8 mouse cellular contexts compared by ENCODE assay signal in the genomic region with DNA sequence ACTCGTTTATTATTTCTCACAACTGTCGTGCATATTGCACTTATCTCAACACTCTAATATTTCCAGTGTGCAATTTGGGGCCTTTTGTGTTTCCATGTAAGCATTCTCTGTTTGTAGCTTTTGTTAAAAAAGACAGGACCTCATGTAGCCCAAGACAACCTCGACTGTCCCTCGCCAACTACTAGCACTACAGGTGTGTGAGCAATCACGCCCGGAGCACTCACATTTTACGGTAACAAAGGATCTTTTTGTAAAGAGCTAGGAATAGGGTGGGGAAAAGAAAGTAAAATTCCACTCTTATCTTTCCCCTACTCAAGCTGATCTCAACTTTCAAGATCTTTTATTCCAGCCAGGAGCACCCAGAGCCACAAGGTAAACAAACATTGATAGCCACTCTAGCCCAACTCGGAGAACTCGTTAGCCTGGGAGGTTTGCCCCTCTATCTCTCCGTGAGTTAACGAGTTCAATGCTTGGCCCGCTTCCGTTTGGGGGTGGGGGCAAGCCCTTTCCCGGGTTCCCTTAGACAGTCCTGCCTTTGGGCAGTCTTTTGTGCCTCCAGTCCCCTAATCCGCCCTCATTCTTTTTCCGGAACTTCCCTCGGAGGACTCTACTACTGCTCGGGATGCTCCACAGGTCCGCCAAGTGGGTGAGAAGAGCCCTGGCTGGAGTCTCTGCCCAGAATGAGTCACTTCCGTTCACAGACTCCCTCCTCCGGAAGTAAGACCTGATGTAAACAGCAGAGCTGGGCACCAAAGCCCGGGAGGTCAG. TPM values are rescaled to one million over a fixed set of nuclear protein-coding genes. Genes with fewer than 3 reads are reported as not detected.
DNase-seq lines count a peak whose midpoint lies in the region; ATAC-seq and TF ChIP-seq lines count a peak whose summit lies in the region.

A gene (plus strand): TSS at position 732 of the 768 bp plus-strand sequence.

- peaks cover 17% of the 10 kb centered on the region for H3K36me3 ChIP-seq in heart, embryonic 12.5 days
- H3K36me3 ChIP-seq in kidney, postnatal 0 days (ENCODE audit: insufficient read depth, low read length): no peaks in the 10 kb centered on the region
- H3K36me3 ChIP-seq in liver, embryonic 12.5 days: peaks cover 26% of the 10 kb centered on the region
- no peaks in the 10 kb centered on the region for H3K36me3 ChIP-seq in splenic B cell, adult 2 months (ENCODE audit: control insufficient read depth, insufficient read depth, low read length, poor library complexity, severe bottlenecking)

- peak; percentile 96 for ATAC-seq in erythroblast, adult 5-6 weeks (replicated peaks; ENCODE audit: low FRiP score, poor library complexity, severe bottlenecking)
- ATAC-seq in heart, embryonic 12.5 days (ENCODE audit: insufficient number of reproducible peaks, low FRiP score): peak; percentile 89
- ATAC-seq in kidney, postnatal 0 days (replicated peaks; ENCODE audit: low FRiP score, low read depth): peak; percentile 84
- ATAC-seq in liver, embryonic 12.5 days: peak; percentile 92

- peak within 1 kb of the TSS; percentile 76 for H3K4me2 ChIP-seq in heart, embryonic 12.5 days
- peak within 1 kb of the TSS; percentile 62 for H3K4me2 ChIP-seq in kidney, postnatal 0 days (ENCODE audit: low read length)
- H3K4me2 ChIP-seq in liver, embryonic 12.5 days: peak within 1 kb of the TSS; percentile 74

- peaks cover 6% of the 10 kb centered on the region for H3K4me1 ChIP-seq in heart, embryonic 12.5 days (replicated peaks)
- H3K4me1 ChIP-seq in kidney, postnatal 0 days (replicated peaks; ENCODE audit: insufficient read depth, low read length): no peaks in the 10 kb centered on the region
- peaks cover 5% of the 10 kb centered on the region for H3K4me1 ChIP-seq in liver, embryonic 12.5 days

- WGBS in heart, embryonic 12.5 days: 22% methylated on average over 22 of the region's 22 CpGs
- WGBS in kidney, postnatal 0 days: 28% methylated on average over 22 of the region's 22 CpGs
- 10% methylated on average over 22 of the region's 22 CpGs for WGBS in liver, embryonic 12.5 days (ENCODE audit: insufficient replicate concordance)

- no peak for TF ChIP-seq CTCF in brain, embryonic 14.5 days (IDR thresholded peaks at IDR 0.05; ENCODE audit: borderline replicate concordance, extremely low read depth, insufficient read depth, insufficient read length)
- no peak for TF ChIP-seq CTCF in kidney, postnatal 0 days (IDR thresholded peaks at IDR 0.05; ENCODE audit: low read depth)

- H3K9ac ChIP-seq in heart, embryonic 12.5 days: peak within 1 kb of the TSS; percentile 73
- H3K9ac ChIP-seq in kidney, postnatal 0 days (ENCODE audit: low read depth, low read length): peak within 1 kb of the TSS; percentile 60
- H3K9ac ChIP-seq in liver, embryonic 12.5 days: peak within 1 kb of the TSS; percentile 69

- TF ChIP-seq POLR2A in brain, embryonic 14.5 days (IDR thresholded peaks at IDR 0.05; ENCODE audit: borderline replicate concordance, extremely low read depth, insufficient read depth, insufficient read length, poor library complexity, severe bottlenecking): no peak

- peak; percentile 74 to 78 for DNase-seq in B cell, adult 2 months
- DNase-seq in brain, embryonic 14.5 days (ENCODE audit: low read depth): peak; percentile 89
- peak; percentile 85 for DNase-seq in kidney, postnatal 0 days (ENCODE audit: low spot score)
- DNase-seq in naive thymus-derived CD4-positive, alpha-beta T cell, adult 2 months (ENCODE audit: low read depth): peak; percentile 84
- peak; percentile 81 for DNase-seq in splenic B cell, adult 2 months (ENCODE audit: low read depth, low spot score)

- peak within 1 kb of the TSS; percentile 86 for H3K27ac ChIP-seq in heart, embryonic 12.5 days (ENCODE audit: poor library complexity, severe bottlenecking)
- peak within 1 kb of the TSS; percentile 79 for H3K27ac ChIP-seq in kidney, postnatal 0 days
- H3K27ac ChIP-seq in liver, embryonic 12.5 days: peak within 1 kb of the TSS; percentile 85

- H3K4me3 ChIP-seq in heart, embryonic 12.5 days: peak within 1 kb of the TSS; percentile 73
- H3K4me3 ChIP-seq in kidney, postnatal 0 days (replicated peaks; ENCODE audit: low read depth, low read length): peak within 1 kb of the TSS; percentile 52
- peak within 1 kb of the TSS; percentile 68 for H3K4me3 ChIP-seq in liver, embryonic 12.5 days

- H3K9me3 ChIP-seq in heart, embryonic 12.5 days (replicated peaks): no peaks in the 10 kb centered on the region
- H3K9me3 ChIP-seq in kidney, postnatal 0 days (replicated peaks; ENCODE audit: low read length): no peaks in the 10 kb centered on the region
- no peaks in the 10 kb centered on the region for H3K9me3 ChIP-seq in liver, embryonic 12.5 days (replicated peaks)

- no peaks in the 10 kb centered on the region for H3K27me3 ChIP-seq in heart, embryonic 12.5 days (replicated peaks)
- no peaks in the 10 kb centered on the region for H3K27me3 ChIP-seq in kidney, postnatal 0 days (ENCODE audit: insufficient read depth, low read length)
- no peaks in the 10 kb centered on the region for H3K27me3 ChIP-seq in liver, embryonic 12.5 days (replicated peaks)
- no peaks in the 10 kb centered on the region for H3K27me3 ChIP-seq in splenic B cell, adult 2 months (ENCODE audit: control insufficient read depth, insufficient read depth, low read length, poor library complexity, severe bottlenecking)

RNA-seq across cellular contexts. Expression of the gene that starts here (rescaled TPM):
- polyA plus RNA-seq in brain, embryonic 14.5 days (2012; rRNA removed): 0.33 and 0.63 TPM in 2 replicates
- total RNA-seq in erythroblast, adult 5-6 weeks (2015; ENCODE audit: low replicate concordance): not detected in 2 replicates
- total RNA-seq in erythroblast, adult 5-6 weeks (2017; ENCODE audit: low replicate concordance): not detected in 2 replicates
- not detected in 2 replicates for polyA plus RNA-seq in heart, embryonic 12.5 days (2016; fragmentation: Nextera tagmentation; extraction: Ambion mirVana)
- 0.30 TPM in 1 of 2 replicates, not detected in the other for polyA plus RNA-seq in kidney, postnatal 0 days (2015; fragmentation: Nextera tagmentation; extraction: Ambion mirVana)
- polyA plus RNA-seq in liver, embryonic 12.5 days (2016; fragmentation: Nextera tagmentation; extraction: Ambion mirVana): not detected in 2 replicates

Comparison
In these comparisons a context has a peak if more than half of its experiments do, and no peak if none do; other contexts are left out.
1. Peak in every context shown above with its lines: DNase-seq, ATAC-seq, H3K4me3 ChIP-seq and H3K27ac ChIP-seq.
2. Peak in DNase-seq in brain, embryonic 14.5 days; RNA of the gene not detected or under 1 TPM.
3. Peak in ATAC-seq in erythroblast, adult 5-6 weeks; RNA of the gene not detected or under 1 TPM.
4. Peak in ATAC-seq, H3K4me3 ChIP-seq, H3K27ac ChIP-seq, H3K9ac ChIP-seq and H3K4me2 ChIP-seq in heart, embryonic 12.5 days; RNA of the gene not detected or under 1 TPM.
5. Peak in DNase-seq, ATAC-seq, H3K4me3 ChIP-seq, H3K27ac ChIP-seq, H3K9ac ChIP-seq and H3K4me2 ChIP-seq in kidney, postnatal 0 days; RNA of the gene not detected or under 1 TPM.
6. Peak in ATAC-seq, H3K4me3 ChIP-seq, H3K27ac ChIP-seq, H3K9ac ChIP-seq and H3K4me2 ChIP-seq in liver, embryonic 12.5 days; RNA of the gene not detected or under 1 TPM.